Mouse (Mus musculus) regulatory T cell (primary cell): ENCODE data around the gene Pafah1b3.
"Not testable (repeated sequence)": the region's sequence is repeated elsewhere in the genome, so short reads cannot be mapped to it uniquely, and the experiment has no call there.

Experiments used
- in situ Hi-C: fragments of 300-600 bp; cut with MboI, MseI; formaldehyde crosslinking; loops from one replicate; pipeline ENCODE4 v1.15.1; 2025; ENCODE audit warnings: high pct_unique_total_duplicates

Gene Pafah1b3

DNA sequence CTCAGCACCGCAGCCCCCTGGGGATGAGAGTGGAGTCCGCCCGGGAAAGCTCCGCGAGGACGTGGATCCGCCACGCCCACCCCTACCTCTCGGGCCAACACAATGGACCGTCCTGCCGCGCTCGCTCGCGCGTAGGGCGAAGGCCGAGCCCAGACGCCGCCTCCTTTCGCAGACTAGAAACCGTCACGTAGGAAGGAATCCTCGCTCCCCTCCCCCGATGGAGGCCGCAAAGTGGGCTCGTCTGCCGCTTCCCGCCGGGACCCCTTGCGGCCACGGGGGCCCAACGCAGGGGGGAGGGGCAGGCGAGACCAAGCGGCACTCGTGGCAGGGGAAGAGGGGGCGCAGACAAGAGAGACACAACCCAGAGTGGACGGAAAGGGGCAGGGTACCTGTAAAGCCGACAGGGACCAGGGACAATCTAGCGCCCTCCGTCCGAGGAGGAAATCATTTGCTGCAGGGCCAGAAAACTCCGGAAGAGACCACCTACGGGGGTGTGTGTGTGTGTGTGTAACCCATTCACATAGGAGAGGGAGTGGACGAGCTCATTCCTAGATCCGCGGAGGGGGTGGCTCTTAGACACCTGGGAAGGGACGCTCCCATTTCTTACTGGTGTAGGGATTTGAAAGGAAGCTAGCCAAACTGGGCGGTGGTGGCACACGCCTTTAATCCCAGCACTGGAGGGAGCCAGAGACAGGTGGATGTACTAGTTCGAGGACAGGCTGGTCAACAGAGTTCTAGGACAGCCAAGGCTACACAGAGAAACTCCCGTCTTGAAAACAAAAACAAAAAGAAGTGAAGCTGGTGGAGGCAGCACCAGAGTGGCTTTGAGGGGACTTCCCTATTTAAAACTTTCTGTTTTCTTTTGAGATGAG is at the start of gene Pafah1b3:
Gene Pafah1b3, minus strand, starts transcription at position 533 of the 872 bp plus-strand sequence.
- in situ Hi-C loops, result no loop called here

- in situ Hi-C loops, result no loop called here
Measured at GRCm38 (mm10) chr7:25341000-25341784, 43.4 kb upstream of the Pafah1b3 start.

DNA sequence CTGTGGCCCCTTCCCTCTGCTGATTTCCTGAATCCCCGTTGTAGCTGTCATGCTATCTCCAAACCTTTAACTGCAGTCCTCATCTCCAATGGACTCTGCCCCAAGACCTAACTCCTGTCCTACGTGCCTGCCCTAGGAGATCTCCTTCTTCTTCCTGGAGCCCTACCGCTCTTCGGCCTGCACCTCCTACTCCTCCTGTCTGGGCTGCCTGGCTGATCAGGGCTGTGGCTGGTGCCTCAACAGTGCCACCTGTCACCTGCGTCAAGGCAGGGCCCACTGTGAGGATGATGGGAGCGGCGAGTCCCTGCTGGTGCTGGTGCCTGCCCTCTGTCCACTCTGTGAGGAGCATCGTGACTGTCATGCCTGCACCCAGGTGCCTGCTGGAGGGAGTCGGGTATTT is 41.5 kb upstream of the Pafah1b3 start:
- in situ Hi-C loops, result no loop called here

DNA sequence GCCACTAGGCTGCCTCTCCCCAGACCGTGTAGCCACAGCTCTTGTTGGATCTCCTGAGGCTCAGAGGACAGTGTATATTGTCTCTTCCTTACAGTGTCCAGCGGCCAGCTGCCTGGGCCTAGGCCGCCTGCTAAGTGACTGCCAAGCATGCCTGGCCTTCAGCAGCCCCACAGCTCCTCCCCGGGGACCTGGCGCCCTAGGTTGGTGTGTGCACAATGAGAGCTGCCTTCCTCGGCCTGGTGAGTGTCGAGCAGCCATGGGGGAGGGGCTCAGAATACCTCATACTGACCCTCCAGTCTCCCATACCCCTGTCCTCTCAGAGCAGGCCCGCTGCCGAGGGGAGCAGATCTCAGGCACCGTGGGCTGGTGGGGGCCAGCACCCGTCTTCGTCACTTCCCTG is 36.7 kb upstream of the Pafah1b3 start:
- in situ Hi-C loops, result no loop called here

GRCm38 (mm10) chr7:25333596-25334307 is 36.0 kb upstream of the Pafah1b3 start:
- in situ Hi-C loops, result no loop called here

- in situ Hi-C loops, result no loop called here
Measured at GRCm38 (mm10) chr7:25326233-25326632, 28.4 kb upstream of the Pafah1b3 start.

DNA sequence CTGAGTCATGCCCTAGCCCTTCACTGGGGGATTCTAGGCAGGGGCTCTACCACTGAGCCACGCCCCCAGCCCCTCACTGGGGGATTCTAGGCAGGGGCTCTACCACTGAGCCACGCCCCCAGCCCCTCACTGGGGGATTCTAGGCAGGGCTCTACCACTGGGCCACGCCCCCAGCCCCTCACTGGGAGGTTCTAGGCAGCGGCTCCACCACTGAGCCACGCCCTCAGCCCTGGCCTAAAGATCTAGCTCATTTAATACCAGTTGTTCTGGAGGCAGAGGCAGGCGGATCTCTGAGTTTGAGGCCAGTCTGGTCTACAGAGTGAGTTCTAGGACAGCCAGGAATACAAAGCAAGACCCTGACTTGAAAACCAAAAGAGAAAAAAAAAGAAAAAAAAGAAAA is 27.6 kb upstream of the Pafah1b3 start:
- in situ Hi-C loops, result not testable (repeated sequence)

- in situ Hi-C loops, result no loop called here
Measured at GRCm38 (mm10) chr7:25323219-25323618, 25.4 kb upstream of the Pafah1b3 start.

GRCm38 (mm10) chr7:25322058-25322484 is 24.3 kb upstream of the Pafah1b3 start:
- in situ Hi-C loops, result no loop called here

DNA sequence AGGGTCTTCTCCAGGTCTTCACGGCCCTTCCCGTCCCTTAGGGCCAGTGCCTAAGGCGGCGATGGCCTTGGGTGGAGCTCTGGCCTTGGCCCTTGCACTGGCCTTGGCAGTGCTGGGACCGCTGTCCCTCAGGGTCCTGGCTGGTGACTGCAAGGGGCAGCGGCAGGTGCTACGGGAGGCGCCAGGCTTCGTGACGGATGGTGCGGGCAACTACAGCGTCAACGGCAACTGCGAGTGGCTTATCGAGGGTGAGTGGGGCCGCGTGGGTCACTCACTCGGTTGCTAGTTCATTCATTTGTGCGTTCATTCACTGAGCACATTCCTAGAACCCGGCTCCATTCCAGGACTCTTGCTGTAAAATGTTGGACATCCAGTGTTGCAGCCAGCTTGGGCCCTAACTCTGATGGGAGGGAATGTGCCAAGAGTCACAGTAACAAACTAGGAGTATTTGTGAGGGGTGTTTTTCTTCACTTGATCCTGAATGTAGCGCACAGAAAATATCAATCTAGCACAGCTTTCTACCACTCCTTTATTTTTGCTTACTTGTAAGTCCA is 19.7 kb upstream of the Pafah1b3 start:
- in situ Hi-C loops, result no loop called here

DNA sequence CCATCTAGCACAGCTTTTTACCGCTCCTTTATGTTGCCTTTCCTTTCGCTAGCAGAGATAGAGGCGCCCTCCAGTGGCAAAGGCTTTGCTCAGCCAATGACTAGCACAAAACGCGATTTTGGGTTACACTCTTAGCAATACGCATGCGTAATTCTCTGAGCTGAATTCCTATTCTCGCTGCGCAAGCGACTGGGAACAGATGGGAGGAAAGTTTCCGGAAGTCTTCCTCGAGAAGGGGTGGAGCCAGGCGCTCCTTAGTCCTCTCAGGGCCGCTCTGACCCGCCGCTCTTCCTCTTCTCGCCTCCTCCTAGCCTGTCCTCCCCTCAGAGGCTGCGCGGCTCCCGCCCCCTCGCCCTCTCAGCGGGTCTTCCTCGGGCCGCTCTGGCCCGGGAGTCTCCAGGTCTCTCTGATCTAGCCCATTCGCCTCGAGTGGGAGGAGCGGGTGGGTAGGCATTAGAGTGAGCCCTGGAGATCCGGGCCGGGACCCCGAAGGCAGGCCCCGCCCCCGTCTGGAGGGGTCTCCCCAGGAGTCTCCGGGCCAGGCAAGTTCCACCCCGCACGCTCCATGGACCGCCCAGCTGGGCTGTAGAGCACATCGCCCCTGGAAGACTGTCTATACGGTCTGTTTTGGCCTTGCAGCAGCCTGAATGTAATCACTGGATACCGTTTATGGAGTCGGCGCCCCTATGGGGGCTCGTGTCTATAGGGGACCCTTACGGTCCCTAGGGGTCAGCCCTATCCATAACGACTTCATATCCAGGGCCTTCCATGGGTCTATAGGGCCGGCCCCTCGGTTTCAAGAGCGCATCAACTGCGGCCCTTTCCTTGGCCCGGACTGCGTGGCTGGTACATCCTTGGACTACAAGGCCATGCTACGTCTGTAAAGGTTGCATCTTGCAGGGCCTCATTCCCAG is 19.0 kb upstream of the Pafah1b3 start, which contains the start of gene Megf8:
Gene Megf8, plus strand, starts transcription at position 633 of the 914 bp plus-strand sequence.
- in situ Hi-C loops, result no loop called here

GRCm38 (mm10) chr7:25315306-25316041 is 17.7 kb upstream of the Pafah1b3 start:
- in situ Hi-C loops, result no loop called here

GRCm38 (mm10) chr7:25314606-25315305 is 17.0 kb upstream of the Pafah1b3 start:
- in situ Hi-C loops, result no loop called here

GRCm38 (mm10) chr7:25313325-25313724 is 15.5 kb upstream of the Pafah1b3 start:
- in situ Hi-C loops, result no loop called here

- in situ Hi-C loops, result no loop called here
Measured at GRCm38 (mm10) chr7:25311193-25311592, 13.4 kb upstream of the Pafah1b3 start.

GRCm38 (mm10) chr7:25309425-25309824 is 11.6 kb upstream of the Pafah1b3 start:
- in situ Hi-C loops, result no loop called here

DNA sequence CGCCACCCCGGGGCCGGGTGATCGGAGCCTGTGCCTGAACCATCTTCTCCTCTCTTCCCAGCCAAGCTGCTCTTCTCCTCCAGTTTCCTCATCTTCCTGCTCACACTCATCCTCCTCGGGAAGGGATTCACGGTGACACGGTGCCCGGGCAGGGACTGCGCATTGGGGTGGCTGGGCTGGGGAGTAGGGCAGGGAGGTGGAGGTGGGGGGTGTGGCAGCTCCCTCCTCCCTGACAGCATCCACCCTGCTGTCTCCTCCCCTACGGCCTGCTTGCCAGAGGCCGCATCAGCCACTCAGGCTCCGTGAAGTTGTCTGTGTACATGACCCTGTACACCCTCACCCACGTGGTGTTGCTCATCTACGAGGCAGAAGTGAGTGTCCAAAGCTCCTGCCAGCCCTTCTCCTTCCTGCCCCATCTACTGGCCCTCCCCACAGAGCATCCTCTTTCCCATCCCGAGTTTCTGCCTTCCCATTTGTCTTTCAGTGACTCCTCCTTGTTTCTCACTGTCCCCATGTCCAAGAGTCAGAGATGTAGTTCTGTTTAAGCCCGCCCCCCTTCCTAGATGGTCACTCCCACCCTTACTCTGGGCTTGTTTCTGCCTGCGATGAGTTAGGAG is 11.0 kb upstream of the Pafah1b3 start:
- in situ Hi-C loops, result no loop called here

DNA sequence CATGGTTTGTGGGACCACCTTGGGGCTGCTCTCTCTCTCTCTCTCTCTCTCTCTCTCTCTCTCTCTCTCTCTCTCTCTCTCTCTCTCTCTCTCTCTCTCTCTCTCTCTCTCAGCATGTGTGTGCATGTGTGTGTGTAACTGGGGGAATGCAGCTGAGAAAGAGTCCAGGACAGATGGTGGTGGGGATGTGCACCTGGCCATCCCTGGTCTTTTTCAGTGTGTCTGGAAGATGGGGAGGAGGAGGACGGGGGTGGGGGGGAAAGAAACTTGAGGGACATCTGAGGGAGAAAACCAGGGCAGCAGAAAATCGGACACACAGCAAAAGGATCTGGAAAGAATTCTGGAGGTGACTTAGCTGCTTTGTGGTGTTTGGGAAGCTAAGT is 8.8 kb upstream of the Pafah1b3 start:
- in situ Hi-C loops, result no loop called here
